Mouse (Mus musculus): ENCODE measurements around the gene Catsper1.

GRCm38 (mm10) chr19:5306968-5307734, 28.4 kb upstream of the Catsper1 start:
- TF ChIP-seq CTCF (IDR thresholded peaks at IDR 0.05; ENCODE audit: borderline replicate concordance, extremely low read depth, insufficient read depth, insufficient read length) = no peak
- TF ChIP-seq POLR2A (IDR thresholded peaks at IDR 0.05; ENCODE audit: borderline replicate concordance, extremely low read depth, insufficient read depth, insufficient read length, poor library complexity, severe bottlenecking) = no peak

All from brain, embryonic 14.5 days (tissue).